Mouse (Mus musculus): ENCODE data around the gene Olfr721-ps1.

The Olfr721-ps1 gene

GRCm38 (mm10) chr14:14400998-14401397, at the start of gene Olfr721-ps1:
Gene Olfr721-ps1 (plus strand): TSS chr14:14401298.
- DNase-seq (ENCODE audit: low read depth, low spot score): no peak

DNA sequence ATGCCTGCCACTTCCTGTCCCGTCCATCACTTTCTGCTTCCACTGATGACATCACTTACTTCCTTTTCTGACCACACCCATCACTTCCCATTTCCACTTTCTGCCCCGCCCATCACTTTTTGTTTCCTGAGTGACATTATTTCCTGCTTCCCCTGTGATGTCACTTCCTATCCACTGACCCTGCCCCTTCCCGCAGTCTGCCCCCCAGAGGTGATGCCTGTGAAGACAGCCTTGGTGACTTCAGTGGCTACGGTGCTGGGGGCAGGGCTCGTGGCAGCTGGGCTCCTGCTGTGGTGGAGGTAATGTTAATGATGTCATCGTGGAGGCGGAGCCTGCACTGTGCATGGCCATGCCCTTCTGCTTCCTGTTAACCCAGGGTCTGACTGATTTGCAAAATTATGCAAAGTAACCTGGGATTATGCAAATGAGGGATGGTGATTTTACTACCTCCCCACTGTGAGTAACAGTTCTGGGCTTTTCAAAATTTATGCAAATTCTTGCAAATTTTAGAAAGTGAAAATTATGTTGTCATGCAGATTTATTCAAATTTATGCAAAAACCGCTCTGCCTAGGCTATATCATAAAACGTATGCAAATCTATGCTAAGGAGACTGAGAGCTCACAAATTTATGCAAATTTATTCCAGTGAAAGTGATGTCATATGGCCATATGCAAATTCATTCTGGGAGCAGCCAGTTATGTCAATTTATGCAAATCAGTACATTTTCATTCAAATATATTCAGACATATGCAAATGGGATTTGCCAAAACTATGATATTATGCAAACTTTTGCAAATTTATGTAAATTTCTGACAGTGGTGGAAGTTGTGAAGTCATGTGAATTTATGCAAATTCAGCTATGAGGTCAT, 49.1 kb upstream of the Olfr721-ps1 start:
- DNase-seq (ENCODE audit: low read depth, low spot score): no peak

- DNase-seq (ENCODE audit: low read depth, low spot score): no peak
These were observed 48.5 kb upstream of the Olfr721-ps1 start for GRCm38 (mm10) chr14:14352606-14353005.

DNA sequence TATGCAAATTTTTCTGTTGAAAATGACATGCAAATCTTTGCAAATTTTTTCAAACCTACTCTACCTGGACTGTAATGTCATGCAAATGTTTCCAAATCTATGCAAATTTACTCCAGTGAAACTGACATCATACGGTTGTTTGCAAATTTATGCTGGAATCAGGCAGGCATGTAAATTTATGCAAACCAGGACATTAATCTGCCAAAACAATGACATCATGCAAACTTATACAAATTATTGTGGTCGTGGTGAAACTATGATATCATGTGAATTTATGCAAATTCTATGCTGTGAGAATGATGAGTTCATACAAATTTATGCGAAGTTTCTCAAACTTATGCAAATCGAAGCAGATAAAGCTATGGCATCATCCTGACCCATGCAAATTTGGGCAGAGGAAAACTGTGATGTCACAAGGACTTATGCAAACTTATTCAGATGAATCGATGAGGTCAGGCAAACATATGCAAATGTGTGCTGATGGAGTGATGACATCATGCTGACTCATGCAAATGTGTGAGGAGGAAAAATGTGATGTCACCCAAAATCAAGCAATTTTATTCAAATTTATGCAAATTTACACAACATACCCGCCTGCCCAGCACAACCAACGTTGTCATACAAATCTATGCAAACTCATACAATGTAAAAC, 47.9 kb upstream of the Olfr721-ps1 start:
- no peak for DNase-seq (ENCODE audit: low read depth, low spot score)

GRCm38 (mm10) chr14:14353740-14354510, 47.2 kb upstream of the Olfr721-ps1 start:
- DNase-seq (ENCODE audit: low read depth, low spot score): no peak

GRCm38 (mm10) chr14:14354511-14355359, 46.4 kb upstream of the Olfr721-ps1 start:
- no peak for DNase-seq (ENCODE audit: low read depth, low spot score)

DNA sequence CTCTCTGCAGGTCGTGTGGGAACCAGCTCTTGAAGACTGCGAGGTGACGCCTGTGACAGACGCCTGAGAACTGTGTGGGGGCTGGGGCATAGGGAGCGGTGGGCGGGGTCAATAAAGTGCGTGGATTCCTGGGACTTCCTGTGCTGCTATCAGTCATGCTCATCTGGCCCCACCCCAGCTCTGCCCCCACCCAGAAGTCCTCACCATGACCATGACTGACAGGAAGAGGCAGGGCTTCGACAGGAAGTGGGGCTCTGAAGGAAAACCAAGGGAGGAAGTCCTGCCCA, 45.8 kb upstream of the Olfr721-ps1 start:
- DNase-seq (ENCODE audit: low read depth, low spot score): no peak

DNA sequence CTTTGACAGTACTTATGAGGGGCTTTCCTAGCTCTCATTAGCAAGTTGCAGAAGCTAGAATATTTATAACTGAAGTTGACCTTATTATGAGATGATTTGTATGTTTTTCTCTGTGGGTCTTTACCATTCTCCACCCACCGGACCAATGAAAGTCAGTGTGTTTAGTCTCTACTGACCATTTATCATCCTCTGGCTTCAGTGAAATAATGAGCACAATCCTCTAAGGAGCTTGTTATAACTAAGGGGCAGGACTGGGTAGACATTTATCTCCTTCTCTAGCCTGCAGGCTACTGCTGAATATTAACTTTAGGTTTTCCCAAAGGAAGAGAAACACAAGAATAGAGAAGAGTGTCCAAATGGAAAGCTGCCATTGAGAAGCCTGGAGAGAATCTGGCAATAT, 5.6 kb upstream of the Olfr721-ps1 start:
- DNase-seq (ENCODE audit: low read depth, low spot score): no peak

DNA sequence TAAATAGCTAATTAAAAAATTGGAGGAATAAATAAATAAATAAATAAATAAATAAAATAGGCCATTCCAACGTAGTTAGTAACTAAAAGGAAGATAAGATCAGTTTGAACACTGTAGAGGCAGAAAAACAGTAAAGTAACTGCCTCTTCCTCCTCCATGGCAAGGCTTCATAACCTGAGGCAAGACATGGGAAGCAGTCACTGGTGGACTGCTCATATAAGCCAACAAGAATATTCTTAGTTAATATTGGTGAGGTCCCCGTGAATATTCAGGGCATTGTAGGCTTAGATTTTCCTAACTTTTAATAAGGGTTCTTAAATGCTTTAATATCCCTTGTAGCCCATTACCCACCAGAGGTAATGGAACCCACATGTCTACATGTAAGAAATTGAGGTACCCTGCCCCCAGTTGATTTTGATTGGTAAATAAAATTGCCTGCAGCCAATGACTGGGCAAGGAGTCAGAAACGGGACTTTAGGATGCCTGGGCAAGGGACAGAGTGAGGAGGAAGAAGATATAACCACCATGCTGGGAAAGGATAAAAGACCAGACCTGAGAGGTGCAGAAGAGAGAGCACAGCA, 35.1 kb downstream of the Olfr721-ps1 start:
- no peak for DNase-seq (ENCODE audit: low read depth, low spot score)
